Mouse (Mus musculus) lung, adult 2 months (tissue): Measurements from ENCODE around the gene Rps6kb1. TPM values are rescaled to one million over a fixed set of nuclear protein-coding genes. Genes with fewer than 3 reads are reported as not detected.

Experiments used
- DNase-seq: peaks from one replicate; pipeline ENCODE4 v3.0.0; 2022
- H3K4me1 ChIP-seq: fragments of 200-500 bp; 2 replicates; pipeline ENCODE4 v1.6.1; 2011; ENCODE audit warnings: low read length; ENCODE audit not compliant: control insufficient read depth, insufficient read depth
- H3K4me3 ChIP-seq: fragments of 200-500 bp; replicated peaks from 2 replicates; pipeline ENCODE3; 2011; ENCODE audit warnings: low read depth, mild to moderate bottlenecking, control low read depth, low read length; ENCODE audit errors: extremely low read depth
- CTCF ChIP-seq: fragments of 200-500 bp; IDR thresholded peaks from 2 replicates; pipeline ENCODE4 v1.5.1; 2011; ENCODE audit warnings: mild to moderate bottlenecking, low read length, control low read depth; ENCODE audit not compliant: insufficient read depth
- POLR2A ChIP-seq: fragments of 200-500 bp; IDR thresholded peaks from 2 replicates; pipeline ENCODE4 v1.6.1; 2011; ENCODE audit warnings: low read depth, mild to moderate bottlenecking, control low read depth, low read length, borderline replicate concordance; ENCODE audit errors: extremely low read depth
- WGBS: fragments of 180-500 bp; shearing (Covaris S2); methylation state at CpG from one replicate; pipeline ENCODE4 v1.1.7; 2018; 5-methylcytosine and 5-hydroxymethylcytosine counted together
- polyA plus RNA-seq: library from polyadenylated mRNA; depleted of rRNA; stranded (reverse); fragments of >200 nt; gene quantifications from 2 replicates; pipeline ENCODE4 v1.2.3, GENCODE M21; 2012

Rps6kb1 gene
- polyA plus RNA-seq, 1 experiment = 7.4 TPM

- WGBS = 78% methylated on average over 6 of the region's 6 CpGs
- no peak overlapping the region for H3K4me3 ChIP-seq
- TF ChIP-seq POLR2A (no peak), CTCF (no peak)
- DNase-seq = no peak
- H3K4me1 ChIP-seq = peaks cover 19% of the 10 kb centered on the region
These were observed 29.1 kb upstream of the Rps6kb1 start for GRCm38 (mm10) chr11:86573646-86574231.

- DNase-seq = no peak
- Histone ChIP-seq H3K4me1 (peaks cover 10% of the 10 kb centered on the region), H3K4me3 (no peak overlapping the region)
- TF ChIP-seq POLR2A (no peak), CTCF (no peak)
- 59% methylated on average over 2 of the region's 2 CpGs for WGBS
These were observed 28.0 kb upstream of the Rps6kb1 start for GRCm38 (mm10) chr11:86572623-86573022.

GRCm38 (mm10) chr11:86571871-86572270 is 27.3 kb upstream of the Rps6kb1 start:
- no peak overlapping the region for H3K4me3 ChIP-seq
- DNase-seq = no peak
- H3K4me1 ChIP-seq = peaks cover 6% of the 10 kb centered on the region
- 68% methylated on average over 4 of the region's 4 CpGs for WGBS
- TF ChIP-seq CTCF (no peak), POLR2A (no peak)

- no peak for DNase-seq
- TF ChIP-seq CTCF = no peak
- no peak for TF ChIP-seq POLR2A
- peaks cover 3% of the 10 kb centered on the region for H3K4me1 ChIP-seq
- no peak overlapping the region for H3K4me3 ChIP-seq
- WGBS = 36% methylated on average over 15 of the region's 15 CpGs
These were observed 26.6 kb upstream of the Rps6kb1 start for GRCm38 (mm10) chr11:86571047-86571855.

GRCm38 (mm10) chr11:86570261-86570746 is 25.7 kb upstream of the Rps6kb1 start:
- 53% methylated on average over 9 of the region's 9 CpGs for WGBS
- no peak overlapping the region for H3K4me3 ChIP-seq
- peaks cover 3% of the 10 kb centered on the region; the same call in 1 of the 2 replicates for H3K4me1 ChIP-seq
- no peak for TF ChIP-seq POLR2A
- no peak for TF ChIP-seq CTCF
- DNase-seq = no peak

- no peak for DNase-seq
These were observed 23.8 kb upstream of the Rps6kb1 start for GRCm38 (mm10) chr11:86568425-86568824.

GRCm38 (mm10) chr11:86558258-86558657 is 13.7 kb upstream of the Rps6kb1 start:
- Histone ChIP-seq H3K4me1 (no peaks in the 10 kb centered on the region), H3K4me3 (no peak overlapping the region)
- no peak for DNase-seq
- no peak for TF ChIP-seq POLR2A
- no peak for TF ChIP-seq CTCF
- 90% methylated on average over 4 of the region's 4 CpGs for WGBS

More at GRCm38 (mm10) chr11:86568425-86568824, 23.8 kb upstream of the Rps6kb1 start:
- TF ChIP-seq CTCF (peak; percentile 20; the same call in 1 of the 2 replicates), POLR2A (no peak)
- Histone ChIP-seq H3K4me1 (peaks cover 3% of the 10 kb centered on the region; the same call in 1 of the 2 replicates), H3K4me3 (no peak overlapping the region)
- 36% methylated on average over 3 of the region's 3 CpGs for WGBS

GRCm38 (mm10) chr11:86553525-86553924 is 8.9 kb upstream of the Rps6kb1 start:
- Histone ChIP-seq H3K4me1 (no peaks in the 10 kb centered on the region), H3K4me3 (no peak overlapping the region)
- no peak for DNase-seq
- WGBS = 90% methylated on average over 6 of the region's 6 CpGs
- TF ChIP-seq CTCF = no peak
- TF ChIP-seq POLR2A = no peak

GRCm38 (mm10) chr11:86547412-86547811 is 2.8 kb upstream of the Rps6kb1 start:
- TF ChIP-seq CTCF = no peak
- TF ChIP-seq POLR2A = no peak
- H3K4me1 ChIP-seq = peaks cover 4% of the 10 kb centered on the region
- H3K4me3 ChIP-seq = no peak overlapping the region
- WGBS = 100% methylated on average over 1 of the region's 1 CpGs
- no peak for DNase-seq

GRCm38 (mm10) chr11:86545556-86545955 is 951 bp upstream of the Rps6kb1 start:
- H3K4me3 ChIP-seq = peak overlapping the region; percentile 55
- TF ChIP-seq POLR2A (no peak), CTCF (no peak)
- H3K4me1 ChIP-seq = peaks cover 4% of the 10 kb centered on the region
- DNase-seq = no peak
- WGBS = 67% methylated on average over 8 of the region's 8 CpGs
